Mouse (Mus musculus) midbrain, embryonic 14.5 days (tissue): ENCODE data around the gene Keg1. TPM values are rescaled to one million over a fixed set of nuclear protein-coding genes. Genes with fewer than 3 reads are reported as not detected.
"Not testable (repeated sequence)": the region's sequence is repeated elsewhere in the genome, so short reads cannot be mapped to it uniquely, and the experiment has no call there.

Experiments
- ATAC-seq: fragments of 200-750 bp; cut with Nextera tagmentation; 2 replicates; pipeline ENCODE4 v1.8.0; 2017; ENCODE audit warnings: moderate number of reproducible peaks, moderate library complexity; ENCODE audit not compliant: low FRiP score, low TSS enrichment
- DNase-seq: peaks from one replicate; pipeline ENCODE4 v3.0.0-alpha.2; 2015
- H3K27ac ChIP-seq: fragments of 300-500 bp; sonication (generic); replicated peaks from 2 replicates; pipeline ENCODE4 v1.5.1; 2014; ENCODE audit warnings: mild to moderate bottlenecking, low read depth, low read length, moderate library complexity
- H3K27me3 ChIP-seq: fragments of 300-500 bp; sonication (generic); 2 replicates; pipeline ENCODE4 v1.6.1; 2014; ENCODE audit warnings: low read length, control low read depth, mixed read lengths; ENCODE audit not compliant: control insufficient read depth, insufficient read depth
- H3K36me3 ChIP-seq: fragments of 300-500 bp; sonication (generic); 2 replicates; pipeline ENCODE4 v1.6.1; 2014; ENCODE audit warnings: low read length, control low read depth; ENCODE audit not compliant: control insufficient read depth, insufficient read depth
- H3K4me1 ChIP-seq: fragments of 300-500 bp; sonication (generic); 2 replicates; pipeline ENCODE4 v1.6.1; 2014; ENCODE audit warnings: mild to moderate bottlenecking, antibody characterized with exemption, low read length, control low read depth; ENCODE audit not compliant: control insufficient read depth, insufficient read depth
- H3K4me2 ChIP-seq: fragments of 300-500 bp; sonication (generic); 2 replicates; pipeline ENCODE4 v1.6.1; 2014; ENCODE audit warnings: mild to moderate bottlenecking, low read length, moderate library complexity
- H3K4me3 ChIP-seq: fragments of 300-500 bp; sonication (generic); replicated peaks from 2 replicates; pipeline ENCODE4 v1.5.1; 2014; ENCODE audit warnings: low read depth, low read length
- H3K9ac ChIP-seq: fragments of 300-500 bp; sonication (generic); replicated peaks from 2 replicates; pipeline ENCODE4 v1.6.1; 2014; ENCODE audit warnings: mild to moderate bottlenecking, low read length, moderate library complexity
- H3K9me3 ChIP-seq: fragments of 300-500 bp; sonication (generic); 2 replicates; pipeline ENCODE4 v1.6.1; 2016; ENCODE audit warnings: low read length, control low read depth, mixed read lengths; ENCODE audit not compliant: control insufficient read depth
- WGBS: fragments of 180-500 bp; shearing (Covaris S2); extraction: QIAGEN DNeasy Blood & Tissue Kit; methylation state at CpG from one replicate; pipeline ENCODE4 v1.1.7; 2014; 5-methylcytosine and 5-hydroxymethylcytosine counted together
- polyA plus RNA-seq: library from polyadenylated mRNA; unstranded; fragments of >200 nt; fragmentation: Nextera tagmentation; extraction: Ambion mirVana; gene quantifications from 2 replicates; pipeline ENCODE4 v1.2.1, GENCODE M21; 2014

Keg1 gene
- polyA plus RNA-seq, 1 experiment from 2014 or later: not detected

- Histone ChIP-seq H3K9me3 (no peaks in the 10 kb centered on the region), H3K27me3 (no peaks in the 10 kb centered on the region), H3K4me1 (no peaks in the 10 kb centered on the region), H3K9ac (no peak overlapping the region), H3K4me2 (no peak overlapping the region), H3K27ac (no peak overlapping the region), H3K36me3 (no peaks in the 10 kb centered on the region), H3K4me3 (no peak overlapping the region)
- no peak for DNase-seq
- ATAC-seq: no peak
Observed at GRCm38 (mm10) chr19:12696221-12696620, 635 bp downstream of the Keg1 start.

GRCm38 (mm10) chr19:12708458-12708857 is 12.9 kb downstream of the Keg1 start:
- H3K9ac ChIP-seq: no peak overlapping the region
- H3K4me1 ChIP-seq: no peaks in the 10 kb centered on the region
- no peaks in the 10 kb centered on the region for H3K36me3 ChIP-seq

GRCm38 (mm10) chr19:12708986-12709385 is 13.4 kb downstream of the Keg1 start:
- ATAC-seq (no peak), DNase-seq (no peak)
- H3K9ac ChIP-seq: no peak overlapping the region
- H3K4me1 ChIP-seq: no peaks in the 10 kb centered on the region
- no peak overlapping the region for H3K4me2 ChIP-seq
- no peaks in the 10 kb centered on the region for H3K27me3 ChIP-seq
- no peaks in the 10 kb centered on the region for H3K9me3 ChIP-seq
- H3K27ac ChIP-seq: no peak overlapping the region
- H3K36me3 ChIP-seq: no peaks in the 10 kb centered on the region
- H3K4me3 ChIP-seq: no peak overlapping the region

More at GRCm38 (mm10) chr19:12708458-12708857, 12.9 kb downstream of the Keg1 start:
- ATAC-seq (no peak), DNase-seq (no peak)
- WGBS: 84% methylated on average over 2 of the region's 2 CpGs
- no peaks in the 10 kb centered on the region for H3K27me3 ChIP-seq
- no peaks in the 10 kb centered on the region for H3K9me3 ChIP-seq
- H3K27ac ChIP-seq: no peak overlapping the region
- no peak overlapping the region for H3K4me2 ChIP-seq
- no peak overlapping the region for H3K4me3 ChIP-seq

- no peaks in the 10 kb centered on the region for H3K9me3 ChIP-seq
- H3K9ac ChIP-seq: no peak overlapping the region
- no peak overlapping the region for H3K4me2 ChIP-seq
- no peaks in the 10 kb centered on the region for H3K27me3 ChIP-seq
- ATAC-seq (no peak), DNase-seq (no peak)
- no peak overlapping the region for H3K27ac ChIP-seq
- no peaks in the 10 kb centered on the region for H3K4me1 ChIP-seq
- no peak overlapping the region for H3K4me3 ChIP-seq
- H3K36me3 ChIP-seq: no peaks in the 10 kb centered on the region
- WGBS: 89% methylated on average over 6 of the region's 6 CpGs
Observed at GRCm38 (mm10) chr19:12719189-12719588, 23.6 kb downstream of the Keg1 start.

GRCm38 (mm10) chr19:12720463-12720862 is 24.9 kb downstream of the Keg1 start:
- Histone ChIP-seq H3K36me3 (no peaks in the 10 kb centered on the region), H3K9ac (no peak overlapping the region), H3K27me3 (no peaks in the 10 kb centered on the region), H3K27ac (no peak overlapping the region), H3K9me3 (no peaks in the 10 kb centered on the region), H3K4me1 (no peaks in the 10 kb centered on the region), H3K4me2 (no peak overlapping the region), H3K4me3 (no peak overlapping the region)
- no peak for ATAC-seq
- 75% methylated on average over 2 of the region's 2 CpGs for WGBS
- no peak for DNase-seq

- not testable (repeated sequence) for H3K27ac ChIP-seq, DNase-seq
Observed at GRCm38 (mm10) chr19:12720919-12721318, 25.3 kb downstream of the Keg1 start.

GRCm38 (mm10) chr19:12721596-12721995 is 26.0 kb downstream of the Keg1 start:
- not testable (repeated sequence) for H3K9me3 ChIP-seq, ATAC-seq, H3K9ac ChIP-seq, H3K36me3 ChIP-seq, H3K4me2 ChIP-seq, H3K4me3 ChIP-seq, H3K4me1 ChIP-seq, H3K27ac ChIP-seq, DNase-seq, H3K27me3 ChIP-seq
- 92% methylated on average over 7 of the region's 7 CpGs for WGBS

More at GRCm38 (mm10) chr19:12720919-12721318, 25.3 kb downstream of the Keg1 start:
- not testable (repeated sequence) for H3K4me2 ChIP-seq, H3K27me3 ChIP-seq, H3K9me3 ChIP-seq, H3K36me3 ChIP-seq, H3K4me1 ChIP-seq, H3K9ac ChIP-seq, H3K4me3 ChIP-seq, ATAC-seq
- WGBS: 92% methylated on average over 5 of the region's 5 CpGs

- ATAC-seq: no peak
- no peak overlapping the region for H3K4me2 ChIP-seq
- no peak overlapping the region for H3K27ac ChIP-seq
- no peak overlapping the region for H3K9ac ChIP-seq
- H3K36me3 ChIP-seq: no peaks in the 10 kb centered on the region
- WGBS: 75% methylated on average over 2 of the region's 3 CpGs
- H3K9me3 ChIP-seq: no peaks in the 10 kb centered on the region
- no peak for DNase-seq
- H3K4me3 ChIP-seq: no peak overlapping the region
- H3K4me1 ChIP-seq: no peaks in the 10 kb centered on the region
- no peaks in the 10 kb centered on the region for H3K27me3 ChIP-seq
Observed at GRCm38 (mm10) chr19:12722308-12722707, 26.7 kb downstream of the Keg1 start.

- H3K9me3 ChIP-seq: no peaks in the 10 kb centered on the region
- H3K9ac ChIP-seq: no peak overlapping the region
- H3K4me1 ChIP-seq: no peaks in the 10 kb centered on the region
- DNase-seq: no peak
- 98% methylated on average over 1 of the region's 1 CpGs for WGBS
- no peaks in the 10 kb centered on the region for H3K27me3 ChIP-seq
- H3K4me3 ChIP-seq: no peak overlapping the region
- no peak overlapping the region for H3K4me2 ChIP-seq
- H3K27ac ChIP-seq: no peak overlapping the region
- no peak for ATAC-seq
- no peaks in the 10 kb centered on the region for H3K36me3 ChIP-seq
Observed at GRCm38 (mm10) chr19:12725851-12726250, 30.3 kb downstream of the Keg1 start.
